Mouse (Mus musculus): ENCODE results near the gene Tlk1. TPM values are rescaled to one million over a fixed set of nuclear protein-coding genes. Genes with fewer than 3 reads are reported as not detected.
A peak's percentile ranks its signal among the peaks of the same experiment; 100 is the strongest.

Tlk1 gene
- total RNA-seq, 1 experiment from 2014 or later = 63.6 TPM

DNA sequence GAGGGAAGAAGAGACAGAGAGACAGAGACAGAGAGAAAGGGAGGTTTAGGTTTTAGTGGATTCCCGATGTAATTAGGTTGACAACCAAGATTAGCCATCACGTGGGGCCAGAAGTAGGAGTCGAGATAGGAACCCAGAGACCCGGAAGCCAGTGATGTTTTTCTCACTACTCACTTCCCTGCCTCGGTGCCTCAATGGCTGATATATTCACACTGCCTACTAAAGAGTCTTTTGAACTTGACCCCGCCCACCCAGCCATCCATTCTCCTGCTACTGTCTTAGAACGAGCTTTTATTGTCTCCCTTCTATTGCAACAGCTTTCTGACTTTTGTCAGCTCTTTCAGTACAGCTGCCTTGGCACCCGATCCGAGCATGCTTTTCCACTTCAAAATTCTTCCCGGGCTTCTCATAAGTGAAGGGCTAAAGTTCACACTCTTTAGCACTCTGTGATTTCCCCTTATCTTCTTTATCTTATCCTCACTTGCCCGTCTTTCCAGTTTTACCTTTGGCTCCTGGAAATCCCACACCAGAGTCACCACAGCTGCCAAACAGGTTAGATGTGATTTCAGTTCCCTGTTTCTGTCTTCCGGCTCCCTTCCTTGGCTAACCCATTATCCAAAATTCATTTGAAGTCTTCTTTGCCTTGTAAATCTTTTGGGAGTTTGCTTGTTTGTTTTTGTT, 13.1 kb upstream of the Tlk1 start:
- ATAC-seq (replicated peaks in 1 of 2; ENCODE audit: insufficient read depth in 1 of 2, low FRiP score in 2 of 2, low TSS enrichment in 1 of 2, low read depth in 1 of 2, poor library complexity in 2 of 2, severe bottlenecking in 2 of 2) = no peak

- no peak for ATAC-seq (replicated peaks in 1 of 2; ENCODE audit: insufficient read depth in 1 of 2, low FRiP score in 2 of 2, low TSS enrichment in 1 of 2, low read depth in 1 of 2, poor library complexity in 2 of 2, severe bottlenecking in 2 of 2)
These were observed 10.8 kb upstream of the Tlk1 start for GRCm38 (mm10) chr2:70836306-70836651.

DNA sequence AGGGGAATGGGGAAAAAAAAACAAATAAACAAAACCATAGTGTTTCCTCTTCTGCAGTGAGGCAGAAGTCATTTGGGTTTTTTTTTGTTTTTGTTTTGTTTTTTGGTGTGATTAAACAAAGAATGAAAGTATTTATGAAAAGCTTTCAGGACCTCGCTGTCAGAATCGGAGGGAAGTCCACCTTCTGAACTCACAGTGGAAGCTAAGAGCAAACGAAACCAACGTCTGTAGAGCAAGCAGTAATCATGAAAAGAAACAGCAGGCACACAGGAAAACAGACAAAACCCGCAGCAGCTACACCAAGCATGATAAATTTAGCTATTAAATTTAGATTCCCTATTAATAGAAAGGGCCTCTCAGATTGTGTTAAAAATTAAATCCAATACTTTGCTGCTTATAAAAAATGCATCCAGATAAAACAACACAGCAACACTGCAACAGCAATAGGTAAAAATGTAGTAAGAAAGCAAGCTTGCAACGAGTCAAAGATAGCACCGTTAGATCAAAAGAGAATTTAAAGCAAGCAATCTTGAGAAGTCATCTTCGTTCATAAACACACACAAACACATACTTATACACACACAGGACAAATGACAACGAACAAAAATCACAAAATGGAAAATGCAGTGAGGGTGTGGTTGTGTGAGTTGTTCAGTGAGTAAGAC, 10.2 kb upstream of the Tlk1 start:
- ATAC-seq (replicated peaks in 1 of 2; ENCODE audit: insufficient read depth in 1 of 2, low FRiP score in 2 of 2, low TSS enrichment in 1 of 2, low read depth in 1 of 2, poor library complexity in 2 of 2, severe bottlenecking in 2 of 2) = no peak

DNA sequence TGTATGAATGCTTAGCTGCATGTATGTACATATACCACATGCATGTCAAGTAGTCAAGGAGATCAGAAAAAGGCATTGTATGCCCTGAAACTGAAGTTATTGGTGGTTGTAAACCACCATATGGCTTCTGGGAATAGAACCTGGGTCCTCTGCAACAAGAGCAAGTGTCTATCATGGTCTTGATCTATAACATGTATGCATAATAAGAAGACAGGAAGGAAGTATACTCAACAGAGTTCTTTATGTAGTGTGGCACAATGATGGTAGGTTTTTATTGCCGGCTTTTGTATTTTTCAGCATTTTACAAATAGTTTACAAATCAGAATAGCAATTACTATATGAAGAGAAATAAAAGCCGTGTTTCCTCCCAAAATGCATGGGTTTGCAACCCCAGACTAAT, 9.7 kb upstream of the Tlk1 start:
- ATAC-seq (replicated peaks in 1 of 2; ENCODE audit: insufficient read depth in 1 of 2, low FRiP score in 2 of 2, low TSS enrichment in 1 of 2, low read depth in 1 of 2, poor library complexity in 2 of 2, severe bottlenecking in 2 of 2) = no peak

DNA sequence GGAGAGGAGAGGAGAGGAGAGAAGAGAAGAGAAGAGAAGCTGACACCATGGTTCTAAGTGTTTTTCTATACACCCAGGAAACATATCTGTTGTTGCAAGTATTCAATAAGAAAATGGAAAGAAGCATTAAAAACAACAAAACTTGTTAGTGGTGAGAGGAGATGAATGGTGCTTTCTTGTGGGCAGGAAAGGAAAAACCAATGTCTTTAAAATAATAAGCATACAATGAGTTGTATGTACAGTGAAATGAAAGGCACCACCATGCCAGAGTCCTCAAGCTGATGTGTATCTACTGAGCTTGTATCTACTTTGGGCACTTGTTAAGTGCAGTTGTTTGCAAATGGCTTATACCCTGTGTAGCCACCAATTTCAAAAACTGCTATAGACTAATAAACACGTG, 7.7 kb upstream of the Tlk1 start:
- no peak for ATAC-seq (replicated peaks in 1 of 2; ENCODE audit: insufficient read depth in 1 of 2, low FRiP score in 2 of 2, low TSS enrichment in 1 of 2, low read depth in 1 of 2, poor library complexity in 2 of 2, severe bottlenecking in 2 of 2)

GRCm38 (mm10) chr2:70831709-70832350, 6.3 kb upstream of the Tlk1 start:
- ATAC-seq (replicated peaks in 1 of 2; ENCODE audit: insufficient read depth in 1 of 2, low FRiP score in 2 of 2, low TSS enrichment in 1 of 2, low read depth in 1 of 2, poor library complexity in 2 of 2, severe bottlenecking in 2 of 2) = no peak

DNA sequence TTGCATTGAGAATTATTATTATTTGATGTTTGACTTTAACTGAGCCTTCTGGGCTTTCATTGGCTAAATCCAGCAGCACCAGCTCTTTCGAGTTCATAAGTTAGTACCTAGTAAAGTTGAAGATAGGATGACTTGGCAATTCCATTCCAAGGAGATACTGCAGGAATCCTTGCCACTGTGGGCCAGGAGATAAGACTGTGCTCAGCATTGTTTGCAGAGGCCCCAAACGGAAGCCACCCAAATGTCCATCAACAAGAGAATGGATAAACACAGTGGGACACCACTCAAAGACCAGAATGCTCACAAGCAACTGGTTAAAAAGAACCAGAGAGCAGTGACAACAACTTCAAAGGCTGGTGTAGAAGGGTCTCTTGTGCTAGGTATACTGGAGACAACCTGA, 5.2 kb upstream of the Tlk1 start:
- no peak for ATAC-seq (replicated peaks in 1 of 2; ENCODE audit: insufficient read depth in 1 of 2, low FRiP score in 2 of 2, low TSS enrichment in 1 of 2, low read depth in 1 of 2, poor library complexity in 2 of 2, severe bottlenecking in 2 of 2)

GRCm38 (mm10) chr2:70829946-70830610, 4.5 kb upstream of the Tlk1 start:
- ATAC-seq (replicated peaks in 1 of 2; ENCODE audit: insufficient read depth in 1 of 2, low FRiP score in 2 of 2, low TSS enrichment in 1 of 2, low read depth in 1 of 2, poor library complexity in 2 of 2, severe bottlenecking in 2 of 2) = no peak

GRCm38 (mm10) chr2:70827780-70828179, 2.3 kb upstream of the Tlk1 start:
- no peak for ATAC-seq (replicated peaks in 1 of 2; ENCODE audit: insufficient read depth in 1 of 2, low FRiP score in 2 of 2, low TSS enrichment in 1 of 2, low read depth in 1 of 2, poor library complexity in 2 of 2, severe bottlenecking in 2 of 2)

GRCm38 (mm10) chr2:70826436-70827230, 1.1 kb upstream of the Tlk1 start:
- ATAC-seq (replicated peaks in 1 of 2; ENCODE audit: insufficient read depth in 1 of 2, low FRiP score in 2 of 2, low TSS enrichment in 1 of 2, low read depth in 1 of 2, poor library complexity in 2 of 2, severe bottlenecking in 2 of 2) = no peak

DNA sequence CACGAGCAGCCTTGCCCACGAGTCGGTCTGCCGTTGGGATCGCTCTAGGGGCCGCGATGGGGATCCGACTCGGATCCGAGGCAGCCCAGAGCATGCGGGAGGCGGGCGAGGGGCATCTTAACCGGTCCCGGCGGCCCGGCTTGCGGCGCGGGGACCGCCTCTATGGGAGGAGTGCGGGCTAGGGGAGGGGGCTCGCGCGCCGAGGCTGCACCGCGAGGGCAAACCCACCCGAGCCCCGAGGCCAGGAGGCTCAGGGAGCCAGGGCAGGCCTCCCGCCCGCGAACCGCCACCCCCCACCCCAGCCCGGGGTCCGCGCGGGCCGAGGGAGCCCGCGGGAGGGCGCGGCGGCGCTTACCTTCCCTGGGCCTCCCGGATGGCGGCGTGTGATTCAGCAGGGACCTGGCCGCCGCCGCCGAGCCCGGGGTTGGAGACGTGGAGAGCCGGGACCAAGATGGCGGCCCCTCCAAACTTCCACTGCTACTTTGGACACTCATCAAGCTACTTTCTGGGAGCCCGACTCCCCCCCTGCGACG, 624 bp downstream of the Tlk1 start:
- ATAC-seq (replicated peaks in 1 of 2; ENCODE audit: insufficient read depth in 1 of 2, low FRiP score in 2 of 2, low TSS enrichment in 1 of 2, low read depth in 1 of 2, poor library complexity in 2 of 2, severe bottlenecking in 2 of 2) = peak; percentile 14 to 42; a peak in 3 of 4 replicates

- ATAC-seq (replicated peaks in 1 of 2; ENCODE audit: insufficient read depth in 1 of 2, low FRiP score in 2 of 2, low TSS enrichment in 1 of 2, low read depth in 1 of 2, poor library complexity in 2 of 2, severe bottlenecking in 2 of 2) = 0 out of 4 replicates have a peak, but pooled peaks of 1 of the 2 experiments have one; percentile 23
These were observed 1.4 kb downstream of the Tlk1 start for GRCm38 (mm10) chr2:70823926-70824800.

DNA sequence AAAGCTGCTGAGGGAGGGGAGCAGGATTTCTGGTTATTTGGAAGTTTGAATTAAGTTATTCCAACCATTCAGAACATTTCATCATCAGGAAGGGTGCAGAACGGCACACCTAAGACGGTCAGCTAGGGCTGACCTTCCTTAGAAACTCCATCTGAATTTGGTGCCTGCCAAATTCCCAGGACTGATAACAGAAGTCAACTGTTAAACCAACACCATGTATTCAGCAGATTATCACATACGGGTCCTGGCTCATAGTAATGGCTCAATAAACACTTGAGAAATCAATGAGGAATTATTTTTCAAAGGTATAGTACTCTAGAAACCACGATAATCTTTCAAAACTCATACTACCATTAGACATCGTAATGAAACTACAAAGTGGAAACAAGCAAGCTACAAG, 2.1 kb downstream of the Tlk1 start:
- ATAC-seq (replicated peaks in 1 of 2; ENCODE audit: insufficient read depth in 1 of 2, low FRiP score in 2 of 2, low TSS enrichment in 1 of 2, low read depth in 1 of 2, poor library complexity in 2 of 2, severe bottlenecking in 2 of 2) = no peak

DNA sequence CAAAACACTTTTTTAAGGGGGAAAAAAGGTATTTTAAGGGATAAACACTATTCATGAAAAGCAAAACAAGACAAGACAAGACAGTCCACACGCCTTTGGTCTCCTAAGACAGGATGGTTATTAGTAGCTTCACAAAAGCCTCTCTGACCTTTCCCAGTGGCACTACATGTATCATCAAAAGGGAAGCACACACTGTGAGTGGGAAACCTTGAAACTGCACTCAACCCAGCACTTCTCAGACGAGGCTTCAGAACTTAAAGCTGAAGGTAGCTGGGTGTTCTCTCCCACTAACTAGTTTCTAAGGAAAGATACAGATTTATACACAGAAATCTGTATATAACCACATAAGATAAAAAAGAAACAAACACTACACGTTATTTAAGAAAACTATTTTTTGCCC, 8.6 kb downstream of the Tlk1 start:
- ATAC-seq (replicated peaks in 1 of 2; ENCODE audit: insufficient read depth in 1 of 2, low FRiP score in 2 of 2, low TSS enrichment in 1 of 2, low read depth in 1 of 2, poor library complexity in 2 of 2, severe bottlenecking in 2 of 2) = no peak

- ATAC-seq (replicated peaks in 1 of 2; ENCODE audit: insufficient read depth in 1 of 2, low FRiP score in 2 of 2, low TSS enrichment in 1 of 2, low read depth in 1 of 2, poor library complexity in 2 of 2, severe bottlenecking in 2 of 2) = no peak
These were observed 9.5 kb downstream of the Tlk1 start for GRCm38 (mm10) chr2:70816016-70816415.

DNA sequence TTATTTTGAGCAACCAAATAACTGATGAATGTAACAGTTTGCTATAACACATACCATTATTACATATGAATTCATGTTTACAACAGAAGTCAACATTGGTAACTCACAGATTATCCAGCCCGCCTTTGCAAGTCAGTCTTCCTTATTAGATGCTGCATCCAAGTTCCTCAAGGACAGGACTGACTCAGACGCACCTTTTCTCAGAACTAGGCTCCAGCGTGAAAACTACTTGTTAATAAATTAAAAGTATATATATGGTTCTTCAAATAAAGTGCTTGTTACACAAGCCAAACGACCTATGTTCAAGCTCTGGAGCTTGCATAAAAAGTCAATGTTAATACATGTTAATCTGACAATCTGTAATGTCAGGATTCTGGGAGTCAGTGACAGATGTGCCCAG, 11.9 kb downstream of the Tlk1 start:
- no peak for ATAC-seq (replicated peaks in 1 of 2; ENCODE audit: insufficient read depth in 1 of 2, low FRiP score in 2 of 2, low TSS enrichment in 1 of 2, low read depth in 1 of 2, poor library complexity in 2 of 2, severe bottlenecking in 2 of 2)
